Mouse (Mus musculus): ENCODE measurements around the gene Prpsap1. TPM values are rescaled to one million over a fixed set of nuclear protein-coding genes. Genes with fewer than 3 reads are reported as not detected.

Gene Prpsap1
- polyA plus RNA-seq, 1 experiment from 2014 or later, result 187 TPM

DNA sequence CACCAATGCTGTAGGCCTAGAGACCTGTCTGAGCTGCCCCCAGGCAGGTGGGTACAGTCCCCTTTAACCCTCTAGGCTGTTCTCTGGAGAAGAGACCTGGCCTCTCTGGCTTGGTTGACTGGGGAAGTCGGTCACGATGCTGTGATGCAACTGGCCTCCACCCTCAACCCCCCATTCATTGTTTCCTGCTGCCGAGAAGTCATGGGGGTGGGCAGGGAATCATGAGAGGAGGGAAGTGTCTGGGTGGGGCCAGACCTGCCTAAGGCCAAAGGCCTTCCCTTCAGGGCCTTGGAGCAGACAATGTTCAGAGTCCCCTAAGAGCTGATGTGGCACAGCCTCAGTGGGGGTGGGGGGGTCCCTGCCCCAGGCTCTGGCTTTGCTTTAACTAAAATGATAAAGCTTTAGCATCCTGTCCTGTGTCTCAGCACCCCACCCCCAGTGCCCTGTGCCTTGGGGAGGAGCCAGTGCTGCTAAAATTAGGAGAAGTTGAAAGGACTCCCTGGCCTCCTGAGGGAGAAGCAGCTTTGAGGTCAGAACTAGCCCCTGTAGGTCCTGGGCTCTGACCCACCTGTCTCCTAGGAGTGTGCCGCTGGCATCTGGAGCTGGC lies 57.2 kb downstream of the Prpsap1 start:
- Histone ChIP-seq H3K27ac (peak overlapping the region; percentile 39; the same call in 1 of the 2 replicates), H3K4me1 (replicated peaks) (peaks cover 34% of the 10 kb centered on the region), H3K9me3 (no peaks in the 10 kb centered on the region), H3K36me3 (peaks cover 32% of the 10 kb centered on the region), H3K9ac (replicated peaks) (peak overlapping the region; percentile 61), H3K27me3 (no peaks in the 10 kb centered on the region), H3K4me3 (replicated peaks) (peak overlapping the region; percentile 97), H3K4me2 (replicated peaks) (peak overlapping the region; percentile 72)
- WGBS, result 74% methylated on average over 4 of the region's 4 CpGs
- ATAC-seq, result no peak

GRCm38 (mm10) chr11:116435992-116436724 lies 57.8 kb downstream of the Prpsap1 start:
- no peak for ATAC-seq
- H3K4me3 ChIP-seq (replicated peaks), result peak overlapping the region; percentile 97
- H3K27me3 ChIP-seq, result no peaks in the 10 kb centered on the region
- H3K4me1 ChIP-seq (replicated peaks), result peaks cover 36% of the 10 kb centered on the region
- peaks cover 32% of the 10 kb centered on the region for H3K36me3 ChIP-seq
- H3K9me3 ChIP-seq, result no peaks in the 10 kb centered on the region
- H3K4me2 ChIP-seq (replicated peaks), result peak overlapping the region; percentile 72
- WGBS, result 62% methylated on average over 5 of the region's 5 CpGs
- H3K9ac ChIP-seq (replicated peaks), result peak overlapping the region; percentile 63
- peak overlapping the region; percentile 39; the same call in 1 of the 2 replicates for H3K27ac ChIP-seq

DNA sequence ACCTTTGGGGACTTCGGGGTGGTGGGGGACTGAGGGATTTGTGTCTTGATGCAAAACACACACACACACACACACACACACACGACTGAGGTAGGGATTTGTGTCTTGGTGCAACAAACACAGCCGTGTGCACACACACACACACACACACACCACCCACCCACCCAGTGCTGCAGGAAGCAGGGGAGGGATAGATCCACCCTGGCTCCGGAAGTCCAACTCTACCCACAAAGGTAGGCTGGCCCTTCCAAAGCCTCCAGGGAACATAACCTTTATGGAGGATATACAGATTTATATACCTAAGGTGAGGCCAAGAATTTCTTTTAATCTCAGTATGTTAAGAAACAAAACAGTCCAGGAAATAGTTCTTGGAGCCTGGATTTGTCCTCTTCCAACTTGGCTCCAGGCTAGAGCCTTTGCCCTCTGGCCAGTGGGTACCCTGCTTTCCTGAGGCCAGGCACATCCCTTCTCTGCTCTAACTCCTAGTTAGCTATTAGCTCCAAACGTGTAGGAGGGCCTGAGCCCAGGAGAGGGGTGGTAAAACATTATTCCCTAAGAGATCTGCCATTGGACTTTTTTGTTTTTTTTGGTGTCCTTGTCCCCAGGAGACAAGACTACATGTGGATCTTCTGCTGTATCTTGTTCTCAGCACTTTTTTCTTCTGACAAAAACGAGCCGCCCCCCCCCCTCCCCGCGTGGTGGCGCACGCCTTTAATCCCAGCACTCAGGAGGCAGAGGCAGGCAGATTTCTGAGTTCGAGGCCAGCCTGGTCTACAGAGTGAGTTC lies 58.8 kb downstream of the Prpsap1 start:
- peak overlapping the region; percentile 95 for H3K27ac ChIP-seq
- H3K4me2 ChIP-seq (replicated peaks), result peak overlapping the region; percentile 72
- H3K4me1 ChIP-seq (replicated peaks), result peaks cover 39% of the 10 kb centered on the region
- 0 out of 2 replicates have a peak, but pooled peaks have one; percentile 1 for ATAC-seq
- WGBS, result 57% methylated on average over 11 of the region's 12 CpGs
- peak overlapping the region; percentile 97 for H3K9ac ChIP-seq (replicated peaks)
- peaks cover 29% of the 10 kb centered on the region for H3K36me3 ChIP-seq
- H3K4me3 ChIP-seq (replicated peaks), result peak overlapping the region; percentile 97
- no peaks in the 10 kb centered on the region for H3K27me3 ChIP-seq
- H3K9me3 ChIP-seq, result no peaks in the 10 kb centered on the region

DNA sequence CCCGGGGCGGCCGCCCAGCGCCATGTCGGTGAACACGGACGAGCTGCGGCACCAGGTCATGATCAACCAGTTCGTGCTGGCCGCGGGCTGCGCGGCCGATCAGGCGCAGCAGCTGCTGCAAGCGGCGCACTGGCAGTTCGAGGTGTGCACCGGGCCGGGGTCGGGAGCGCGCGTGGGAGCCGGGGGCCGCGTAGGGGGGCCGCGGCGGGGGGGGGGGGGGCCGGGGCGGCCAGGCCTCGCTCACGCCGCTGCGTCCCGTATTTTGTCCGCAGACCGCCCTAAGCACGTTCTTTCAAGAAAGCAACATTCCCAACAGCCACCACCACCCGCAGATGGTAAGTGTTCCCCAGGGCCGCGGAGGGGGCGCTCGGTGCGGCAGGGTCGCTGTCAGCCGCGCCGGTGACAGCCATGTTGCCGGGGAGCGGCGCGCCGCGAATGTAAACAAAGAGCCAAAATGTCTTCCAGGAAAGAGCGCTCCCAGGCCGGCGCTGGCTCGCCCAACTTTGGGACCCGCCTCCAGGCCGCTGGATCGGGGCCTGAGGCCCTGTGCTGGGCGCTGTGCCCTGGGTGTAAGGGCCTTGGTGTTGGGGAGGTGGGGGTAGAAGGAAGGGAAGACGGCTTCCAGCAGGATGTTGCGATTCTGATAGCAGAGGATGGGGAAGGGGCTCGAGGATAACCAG lies 59.6 kb downstream of the Prpsap1 start:
- under 1% methylated on average over 50 of the region's 67 CpGs for WGBS
- ATAC-seq, result peak; percentile 35
- no peaks in the 10 kb centered on the region for H3K9me3 ChIP-seq
- peak overlapping the region; percentile 97 for H3K4me3 ChIP-seq (replicated peaks)
- H3K36me3 ChIP-seq, result peaks cover 28% of the 10 kb centered on the region
- no peaks in the 10 kb centered on the region for H3K27me3 ChIP-seq
- peak overlapping the region; percentile 95 for H3K27ac ChIP-seq
- peak overlapping the region; percentile 97 for H3K9ac ChIP-seq (replicated peaks)
- H3K4me2 ChIP-seq (replicated peaks), result peak overlapping the region; percentile 72
- peaks cover 39% of the 10 kb centered on the region for H3K4me1 ChIP-seq (replicated peaks)

GRCm38 (mm10) chr11:116433356-116434286 lies 60.4 kb downstream of the Prpsap1 start, which contains the start of gene Ubald2:
TSS of gene Ubald2 (plus strand) at chr11:116434094.
- peak; percentile 99 for ATAC-seq
- WGBS, result 2% methylated on average over 58 of the region's 66 CpGs

GRCm38 (mm10) chr11:116432593-116433355 lies 61.2 kb downstream of the Prpsap1 start:
- Histone ChIP-seq H3K27ac (no peak overlapping the region), H3K36me3 (peaks cover 21% of the 10 kb centered on the region), H3K27me3 (no peaks in the 10 kb centered on the region), H3K9me3 (no peaks in the 10 kb centered on the region), H3K4me1 (replicated peaks) (peaks cover 38% of the 10 kb centered on the region), H3K9ac (replicated peaks) (no peak overlapping the region), H3K4me3 (replicated peaks) (no peak overlapping the region), H3K4me2 (replicated peaks) (0 out of 2 replicates have a peak overlapping the region, but pooled peaks have one; percentile 13)
- no peak for ATAC-seq
- 64% methylated on average over 8 of the region's 8 CpGs for WGBS

More at GRCm38 (mm10) chr11:116433356-116434286, 60.4 kb downstream of the Prpsap1 start, which contains the start of gene Ubald2:
- Histone ChIP-seq H3K4me1 (replicated peaks) (peaks cover 39% of the 10 kb centered on the region), H3K27me3 (no peaks in the 10 kb centered on the region), H3K27ac (peak within 1 kb of the TSS; percentile 95), H3K9me3 (no peaks in the 10 kb centered on the region), H3K4me2 (replicated peaks) (peak within 1 kb of the TSS; percentile 72), H3K4me3 (replicated peaks) (peak within 1 kb of the TSS; percentile 97), H3K9ac (replicated peaks) (peak within 1 kb of the TSS; percentile 97), H3K36me3 (peaks cover 21% of the 10 kb centered on the region)

- Histone ChIP-seq H3K4me1 (replicated peaks) (peaks cover 32% of the 10 kb centered on the region), H3K27ac (no peak overlapping the region), H3K9ac (replicated peaks) (no peak overlapping the region), H3K9me3 (no peaks in the 10 kb centered on the region), H3K4me3 (replicated peaks) (no peak overlapping the region), H3K4me2 (replicated peaks) (no peak overlapping the region), H3K27me3 (no peaks in the 10 kb centered on the region), H3K36me3 (peaks cover 14% of the 10 kb centered on the region)
- ATAC-seq, result no peak
- 51% methylated on average over 6 of the region's 6 CpGs for WGBS
These were observed 61.9 kb downstream of the Prpsap1 start for GRCm38 (mm10) chr11:116432127-116432526.

GRCm38 (mm10) chr11:116431428-116432077 lies 62.4 kb downstream of the Prpsap1 start:
- no peak for ATAC-seq
- Histone ChIP-seq H3K4me1 (replicated peaks) (peaks cover 26% of the 10 kb centered on the region), H3K9ac (replicated peaks) (no peak overlapping the region), H3K27me3 (no peaks in the 10 kb centered on the region), H3K4me2 (replicated peaks) (peak overlapping the region; percentile 8; the same call in 1 of the 2 replicates), H3K36me3 (peaks cover 8% of the 10 kb centered on the region), H3K27ac (no peak overlapping the region), H3K4me3 (replicated peaks) (no peak overlapping the region), H3K9me3 (no peaks in the 10 kb centered on the region)
- 55% methylated on average over 11 of the region's 11 CpGs for WGBS

DNA sequence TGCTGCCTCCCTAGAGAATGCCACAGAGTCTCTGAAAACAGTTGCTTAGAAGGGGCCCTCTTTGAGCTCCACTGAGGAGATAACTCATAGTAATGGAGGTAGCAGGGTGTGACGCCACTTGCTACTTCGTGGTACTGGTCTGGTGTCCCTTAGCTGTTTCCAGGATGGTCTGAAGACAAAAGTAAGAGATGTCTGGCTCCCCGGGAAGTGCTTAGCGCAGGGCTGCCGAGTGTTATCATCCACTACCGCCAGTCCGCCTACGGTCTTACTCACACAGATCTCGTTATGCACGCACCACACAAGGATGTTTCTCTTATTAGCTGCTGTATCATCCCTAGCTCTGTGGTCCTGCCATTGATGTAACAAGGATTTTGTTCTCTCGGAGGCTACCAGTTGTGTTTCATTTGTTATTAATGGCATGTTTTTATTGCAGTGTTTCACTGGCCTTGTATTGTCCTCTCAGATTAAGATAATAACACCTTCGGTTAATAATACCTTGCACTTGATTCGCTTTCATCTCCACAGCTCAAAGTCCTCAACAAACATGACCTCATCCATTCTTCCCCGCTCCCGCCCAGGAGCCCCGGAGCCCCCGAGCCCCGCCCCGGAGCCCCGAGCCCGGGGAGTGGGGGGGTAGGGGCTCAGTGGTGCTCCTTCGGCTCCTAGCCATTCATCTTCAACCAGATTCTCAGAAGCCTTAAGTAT lies 63.1 kb downstream of the Prpsap1 start:
- Histone ChIP-seq H3K4me3 (replicated peaks) (no peak overlapping the region), H3K4me1 (replicated peaks) (peaks cover 19% of the 10 kb centered on the region), H3K36me3 (peaks cover 2% of the 10 kb centered on the region), H3K9ac (replicated peaks) (no peak overlapping the region), H3K27ac (no peak overlapping the region), H3K9me3 (no peaks in the 10 kb centered on the region), H3K4me2 (replicated peaks) (peak overlapping the region; percentile 8; the same call in 1 of the 2 replicates), H3K27me3 (no peaks in the 10 kb centered on the region)
- ATAC-seq, result no peak
- WGBS, result 30% methylated on average over 22 of the region's 22 CpGs

Measured in midbrain, embryonic 13.5 days (tissue).